Mouse (Mus musculus) neural tube, embryonic 12.5 days (tissue): Measurements from ENCODE around the gene Bnipl. TPM values are rescaled to one million over a fixed set of nuclear protein-coding genes. Genes with fewer than 3 reads are reported as not detected.
"Not testable (repeated sequence)": the region's sequence is repeated elsewhere in the genome, so short reads cannot be mapped to it uniquely, and the experiment has no call there.

Source experiments
- ATAC-seq: fragments of 200-750 bp; cut with Nextera tagmentation; 2 replicates; pipeline ENCODE4 v1.8.0; 2017; ENCODE audit warnings: low read depth, mild to moderate bottlenecking, moderate TSS enrichment, moderate library complexity; ENCODE audit not compliant: low FRiP score
- H3K27ac ChIP-seq: fragments of 300-500 bp; sonication (generic); 2 replicates; pipeline ENCODE4 v1.5.1; 2016
- H3K27me3 ChIP-seq: fragments of 300-500 bp; sonication (generic); replicated peaks from 2 replicates; pipeline ENCODE4 v1.6.1; 2016; ENCODE audit warnings: mild to moderate bottlenecking
- H3K36me3 ChIP-seq: fragments of 300-500 bp; sonication (generic); 2 replicates; pipeline ENCODE4 v1.6.1; 2016; ENCODE audit warnings: mild to moderate bottlenecking
- H3K4me1 ChIP-seq: fragments of 300-500 bp; sonication (generic); 2 replicates; pipeline ENCODE4 v1.6.1; 2016
- H3K4me2 ChIP-seq: fragments of 300-500 bp; sonication (generic); replicated peaks from 2 replicates; pipeline ENCODE4 v1.6.1; 2016; ENCODE audit warnings: mild to moderate bottlenecking
- H3K4me3 ChIP-seq: fragments of 300-500 bp; sonication (generic); 2 replicates; pipeline ENCODE4 v1.5.1; 2016
- H3K9ac ChIP-seq: fragments of 300-500 bp; sonication (generic); 2 replicates; pipeline ENCODE4 v1.6.1; 2016; ENCODE audit warnings: mild to moderate bottlenecking
- H3K9me3 ChIP-seq: fragments of 300-500 bp; sonication (generic); 2 replicates; pipeline ENCODE4 v1.6.1; 2016; ENCODE audit warnings: mild to moderate bottlenecking
- WGBS: fragments of 180-500 bp; shearing (Covaris S2); methylation state at CpG from one replicate; pipeline ENCODE4 v1.1.7; 2016; 5-methylcytosine and 5-hydroxymethylcytosine counted together
- polyA plus RNA-seq: library from polyadenylated mRNA; unstranded; fragments of >200 nt; fragmentation: Nextera tagmentation; extraction: Ambion mirVana; gene quantifications from 2 replicates; pipeline ENCODE4 v1.2.1, GENCODE M21; 2016

Bnipl gene
- polyA plus RNA-seq, 1 experiment from 2014 or later: 0.28 TPM

DNA sequence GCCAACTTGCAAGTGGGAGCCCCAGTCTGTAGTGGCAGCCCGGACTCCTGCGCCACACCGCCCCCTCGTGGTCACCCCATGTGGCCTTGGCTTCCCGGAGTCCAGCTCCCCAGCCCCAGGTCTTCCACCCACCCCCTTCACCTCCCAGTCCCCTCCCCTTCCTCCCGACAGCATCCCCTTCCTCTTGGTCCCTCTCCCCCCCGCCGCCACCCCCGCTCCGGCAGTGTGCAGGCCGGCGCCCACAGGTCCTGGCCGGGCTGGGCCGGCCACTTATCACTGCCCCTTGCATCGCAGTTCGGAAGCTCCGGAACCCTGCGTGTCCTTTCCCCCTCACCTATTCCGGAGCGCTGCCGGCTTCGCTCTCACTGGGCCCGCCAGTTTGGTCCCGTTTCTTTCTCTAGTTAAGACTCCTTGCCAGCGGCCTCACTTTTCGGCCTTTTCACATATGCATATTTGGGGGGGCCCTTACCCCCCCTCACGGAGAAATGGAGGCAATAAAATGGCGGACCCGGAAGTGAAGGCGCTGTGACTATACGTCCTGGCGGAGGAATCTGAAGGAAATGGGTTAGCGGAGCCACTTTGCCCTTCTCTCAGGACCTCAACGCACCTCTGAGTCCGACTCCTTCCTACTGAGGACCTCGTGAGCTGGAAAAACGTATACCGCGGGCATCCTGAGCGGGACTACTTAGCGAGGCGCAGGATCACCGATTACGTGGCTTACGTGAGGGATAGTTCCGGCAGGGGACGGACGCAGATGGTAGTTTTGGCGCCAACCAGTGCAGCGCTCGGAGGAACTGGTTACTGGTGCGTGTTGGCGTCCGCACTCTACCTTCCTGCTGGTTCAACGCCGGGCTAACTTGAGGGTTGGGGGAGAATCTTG is 33.5 kb downstream of the Bnipl start, which contains the start of gene Gabpb2:
Gene Gabpb2 (minus strand): TSS at position 662 of the 880 bp plus-strand sequence.
- 1% methylated on average over 56 of the region's 56 CpGs for WGBS
- peak within 1 kb of the TSS; percentile 66 for H3K4me2 ChIP-seq

DNA sequence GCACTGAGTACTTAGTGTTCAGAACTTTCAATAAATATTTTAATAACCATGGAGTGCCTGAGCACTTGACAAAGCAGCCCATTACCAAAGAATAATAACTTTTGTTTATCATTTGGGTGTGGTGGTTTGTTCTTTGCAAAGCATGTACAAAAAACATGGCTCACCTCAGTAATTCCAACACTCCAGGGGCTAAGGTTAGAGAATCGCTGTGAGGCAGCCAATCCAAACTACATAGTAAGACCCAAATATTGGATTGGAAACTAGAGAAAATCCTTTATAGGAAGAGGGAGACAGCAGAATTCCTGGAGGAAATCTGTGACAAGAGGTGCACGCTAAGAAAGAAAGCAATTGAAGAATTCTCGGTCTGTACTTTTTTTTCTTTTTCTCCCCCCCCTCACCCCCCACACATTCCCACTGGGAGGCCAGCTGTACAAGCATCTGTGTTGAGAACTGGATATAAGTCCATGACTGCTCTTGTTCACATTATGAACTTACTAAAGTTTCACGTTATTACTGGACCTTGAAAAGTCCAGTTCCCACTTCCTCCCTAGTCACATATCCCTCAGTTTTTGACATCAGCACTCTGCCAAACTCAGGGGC is 34.2 kb downstream of the Bnipl start:
- no peak for ATAC-seq
- Histone ChIP-seq H3K9me3 (no peaks in the 10 kb centered on the region), H3K4me2 (peak overlapping the region; percentile 66), H3K4me3 (peak overlapping the region; percentile 69), H3K27me3 (no peaks in the 10 kb centered on the region), H3K27ac (peak overlapping the region; percentile 81), H3K9ac (peak overlapping the region; percentile 86), H3K4me1 (peaks cover 11% of the 10 kb centered on the region; the same call in 1 of the 2 replicates), H3K36me3 (peaks cover 44% of the 10 kb centered on the region)
- 24% methylated on average over 4 of the region's 4 CpGs for WGBS

More for the DNA sequence above, 33.5 kb downstream of the Bnipl start, which contains the start of gene Gabpb2:
- peak; percentile 92 for ATAC-seq
- Histone ChIP-seq H3K9me3 (no peaks in the 10 kb centered on the region), H3K27ac (peak within 1 kb of the TSS; percentile 81), H3K4me3 (peak within 1 kb of the TSS; percentile 69), H3K36me3 (peaks cover 49% of the 10 kb centered on the region), H3K27me3 (no peaks in the 10 kb centered on the region), H3K9ac (peak within 1 kb of the TSS; percentile 86), H3K4me1 (peaks cover 11% of the 10 kb centered on the region; the same call in 1 of the 2 replicates)

DNA sequence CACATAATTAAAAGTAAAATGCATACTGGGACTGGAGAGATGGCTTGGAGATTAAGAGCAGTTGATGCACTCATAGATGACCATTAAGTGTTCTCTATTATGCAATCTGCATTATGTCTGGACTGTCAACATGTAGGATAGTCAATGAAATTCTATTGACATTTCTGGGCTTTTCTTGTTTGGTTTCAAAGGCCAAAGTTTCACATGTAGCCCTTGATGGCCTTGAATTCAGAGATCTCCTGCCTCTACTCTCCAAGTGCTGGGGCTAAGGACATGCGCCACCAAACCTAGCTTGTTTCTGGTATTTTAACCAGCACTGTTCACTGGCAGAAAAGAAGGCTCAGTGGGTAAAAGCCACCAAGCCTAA is 37.4 kb downstream of the Bnipl start:
- Histone ChIP-seq H3K4me1 (peaks cover 10% of the 10 kb centered on the region; the same call in 1 of the 2 replicates), H3K9ac (no peak overlapping the region), H3K36me3 (peaks cover 20% of the 10 kb centered on the region), H3K4me2 (no peak overlapping the region), H3K4me3 (no peak overlapping the region), H3K27ac (no peak overlapping the region), H3K9me3 (no peaks in the 10 kb centered on the region), H3K27me3 (no peaks in the 10 kb centered on the region)
- ATAC-seq: no peak
- WGBS: 100% methylated on average over 1 of the region's 1 CpGs

DNA sequence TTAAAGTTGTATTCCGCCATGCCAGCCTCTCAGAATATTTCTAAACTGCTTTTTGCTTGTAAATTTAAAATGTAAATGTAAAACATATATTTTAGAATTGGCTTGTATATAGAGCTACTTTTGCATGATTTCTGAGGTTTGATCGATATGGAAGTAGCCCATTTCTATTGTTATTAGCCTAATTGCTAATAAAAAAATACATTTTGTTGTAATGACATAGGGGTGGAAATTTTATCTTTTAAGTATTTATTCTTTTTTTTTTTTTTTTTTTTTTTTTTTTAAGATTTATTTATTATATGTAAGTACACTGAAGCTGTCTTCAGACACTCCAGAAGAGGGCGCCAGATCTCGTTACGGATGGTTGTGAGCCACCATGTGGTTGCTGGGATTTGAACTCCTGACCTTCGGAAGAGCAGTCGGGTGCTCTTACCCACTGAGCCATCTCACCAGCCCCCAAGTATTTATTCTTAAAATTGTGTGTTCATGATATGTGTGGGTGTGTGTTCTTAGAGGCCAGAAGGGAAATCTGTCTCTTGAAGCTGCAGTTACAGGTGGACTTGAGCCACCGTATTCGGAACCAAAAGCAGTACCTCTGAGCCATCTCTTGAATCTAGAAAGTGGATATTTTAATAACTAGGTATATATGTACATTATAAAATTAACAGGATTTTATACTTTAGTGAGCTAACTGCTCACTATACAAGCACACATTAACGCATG is 37.9 kb downstream of the Bnipl start:
- 95% methylated on average over 8 of the region's 10 CpGs for WGBS
- ATAC-seq, H3K27ac ChIP-seq, H3K4me1 ChIP-seq, H3K9ac ChIP-seq, H3K27me3 ChIP-seq, H3K4me3 ChIP-seq, H3K4me2 ChIP-seq, H3K9me3 ChIP-seq: not testable (repeated sequence)
- H3K36me3 ChIP-seq: peaks cover 19% of the 10 kb centered on the region

DNA sequence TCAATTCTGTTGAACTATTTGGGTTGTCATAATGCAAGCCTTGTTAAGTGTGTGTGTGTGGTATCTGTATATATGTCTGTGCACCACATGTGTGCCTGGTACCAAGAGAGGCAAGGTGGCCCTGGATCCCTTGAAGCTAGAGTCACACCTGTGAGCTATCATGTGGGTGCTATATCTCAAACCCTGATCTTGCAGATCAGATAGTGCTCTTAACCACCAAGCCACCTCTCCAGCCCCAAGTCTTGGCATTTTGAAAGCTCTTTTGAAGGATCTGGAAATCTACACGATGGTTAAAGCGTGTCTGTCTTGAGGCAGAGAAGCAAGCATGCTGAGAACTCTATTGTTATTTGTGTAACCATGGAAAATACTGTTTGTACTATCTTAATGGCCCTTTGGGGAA is 40.4 kb downstream of the Bnipl start:
- WGBS: 68% methylated on average over 2 of the region's 2 CpGs
- H3K36me3 ChIP-seq: peaks cover 31% of the 10 kb centered on the region
- H3K4me1 ChIP-seq: no peaks in the 10 kb centered on the region
- H3K27ac ChIP-seq: no peak overlapping the region
- H3K27me3 ChIP-seq: no peaks in the 10 kb centered on the region
- H3K4me2 ChIP-seq: no peak overlapping the region
- H3K9ac ChIP-seq: no peak overlapping the region
- no peak for ATAC-seq
- H3K4me3 ChIP-seq: no peak overlapping the region
- H3K9me3 ChIP-seq: no peaks in the 10 kb centered on the region

DNA sequence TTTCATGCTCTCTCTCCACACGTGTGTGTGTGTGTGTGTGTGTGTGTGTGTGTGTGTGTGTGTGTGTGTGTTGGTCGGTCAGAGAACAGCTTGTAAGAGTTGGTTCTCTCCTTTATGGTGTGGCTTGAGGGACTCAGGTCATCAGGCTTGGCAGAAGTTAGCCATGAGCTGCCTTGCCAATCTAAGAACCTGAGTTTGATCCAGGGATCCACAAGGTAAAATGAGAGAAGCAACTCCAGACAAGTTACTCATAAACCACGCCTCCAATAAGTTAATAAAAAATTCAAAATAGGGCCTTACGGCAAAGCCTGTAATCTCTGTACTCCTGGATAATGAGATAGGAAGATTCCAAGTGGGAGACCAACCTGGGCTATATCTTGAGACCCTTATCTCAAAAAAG is 42.7 kb downstream of the Bnipl start:
- Histone ChIP-seq H3K4me2 (no peak overlapping the region), H3K9ac (no peak overlapping the region), H3K27ac (no peak overlapping the region), H3K9me3 (no peaks in the 10 kb centered on the region), H3K4me1 (no peaks in the 10 kb centered on the region), H3K27me3 (no peaks in the 10 kb centered on the region), H3K4me3 (no peak overlapping the region), H3K36me3 (peaks cover 41% of the 10 kb centered on the region)
- 87% methylated on average over 4 of the region's 4 CpGs for WGBS
- no peak for ATAC-seq

DNA sequence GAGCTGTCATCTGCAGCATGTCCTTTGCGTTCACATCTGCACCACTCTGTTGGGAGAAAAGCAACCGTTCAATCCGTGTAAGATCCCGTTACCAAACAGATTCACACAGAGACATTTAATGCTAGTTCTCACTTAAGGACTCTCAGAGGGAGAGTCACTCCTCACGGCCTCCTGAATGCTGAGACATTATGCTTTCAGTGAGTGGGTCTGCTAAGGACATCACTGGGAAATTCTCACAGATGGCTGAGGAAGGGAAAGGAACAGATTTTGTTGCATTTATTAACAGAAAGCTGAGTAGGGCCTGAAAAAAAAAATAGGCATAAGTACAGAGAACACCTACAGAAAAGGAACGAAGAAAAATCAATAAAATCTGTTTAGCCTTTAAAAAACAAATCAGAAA is 47.1 kb downstream of the Bnipl start:
- H3K27ac ChIP-seq: no peak overlapping the region
- no peaks in the 10 kb centered on the region for H3K9me3 ChIP-seq
- H3K4me1 ChIP-seq: no peaks in the 10 kb centered on the region
- peaks cover 69% of the 10 kb centered on the region for H3K36me3 ChIP-seq
- H3K27me3 ChIP-seq: no peaks in the 10 kb centered on the region
- 94% methylated on average over 6 of the region's 6 CpGs for WGBS
- no peak overlapping the region for H3K9ac ChIP-seq
- no peak for ATAC-seq
- no peak overlapping the region for H3K4me3 ChIP-seq
- H3K4me2 ChIP-seq: no peak overlapping the region

DNA sequence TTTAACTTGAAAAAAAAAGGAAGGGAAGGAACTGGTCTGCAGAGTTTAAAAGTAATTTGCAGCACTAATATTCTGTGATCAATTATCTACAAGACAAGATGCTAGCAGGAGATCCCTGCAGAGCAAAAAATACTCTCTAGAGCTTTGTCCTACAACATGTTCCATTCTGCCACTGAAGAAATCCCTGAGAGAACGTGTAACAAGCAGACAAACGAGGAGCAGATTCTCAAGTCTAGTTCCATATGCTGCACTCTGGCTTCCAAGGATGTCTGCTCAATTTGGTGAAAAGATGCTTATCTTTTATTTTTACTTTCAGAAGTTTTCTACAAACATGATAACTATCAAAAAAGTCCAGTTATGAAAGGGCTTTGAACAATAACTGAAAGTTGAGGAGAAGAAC is 50.4 kb downstream of the Bnipl start:
- WGBS: 80% methylated on average over 2 of the region's 2 CpGs
- Histone ChIP-seq H3K36me3 (peaks cover 73% of the 10 kb centered on the region), H3K4me2 (no peak overlapping the region), H3K9ac (no peak overlapping the region), H3K4me3 (no peak overlapping the region), H3K9me3 (no peaks in the 10 kb centered on the region), H3K4me1 (no peaks in the 10 kb centered on the region), H3K27ac (no peak overlapping the region), H3K27me3 (no peaks in the 10 kb centered on the region)
- no peak for ATAC-seq

DNA sequence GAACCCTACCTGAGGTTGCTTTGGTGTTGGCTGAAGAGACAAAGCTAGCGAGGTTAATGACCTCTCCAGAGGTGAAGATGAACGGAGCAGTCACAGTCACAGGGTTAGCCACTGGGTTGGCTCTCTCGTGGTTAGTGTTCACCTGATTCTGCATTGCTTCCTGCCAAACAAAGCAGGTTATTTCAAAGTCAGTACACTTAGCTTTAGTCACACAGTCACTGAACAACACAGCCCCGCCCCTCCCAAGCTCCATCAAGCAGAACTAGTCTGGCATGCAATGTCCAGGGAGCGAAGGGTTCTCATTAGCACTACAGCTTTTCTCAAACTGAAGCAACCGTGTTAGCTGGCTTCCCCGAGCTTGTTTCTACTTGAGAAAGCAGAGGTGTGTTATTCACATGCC is 50.9 kb downstream of the Bnipl start:
- no peak overlapping the region for H3K9ac ChIP-seq
- no peaks in the 10 kb centered on the region for H3K4me1 ChIP-seq
- ATAC-seq: no peak
- H3K4me3 ChIP-seq: no peak overlapping the region
- peaks cover 72% of the 10 kb centered on the region for H3K36me3 ChIP-seq
- H3K27me3 ChIP-seq: no peaks in the 10 kb centered on the region
- H3K4me2 ChIP-seq: no peak overlapping the region
- H3K9me3 ChIP-seq: no peaks in the 10 kb centered on the region
- H3K27ac ChIP-seq: no peak overlapping the region
- 91% methylated on average over 7 of the region's 7 CpGs for WGBS

DNA sequence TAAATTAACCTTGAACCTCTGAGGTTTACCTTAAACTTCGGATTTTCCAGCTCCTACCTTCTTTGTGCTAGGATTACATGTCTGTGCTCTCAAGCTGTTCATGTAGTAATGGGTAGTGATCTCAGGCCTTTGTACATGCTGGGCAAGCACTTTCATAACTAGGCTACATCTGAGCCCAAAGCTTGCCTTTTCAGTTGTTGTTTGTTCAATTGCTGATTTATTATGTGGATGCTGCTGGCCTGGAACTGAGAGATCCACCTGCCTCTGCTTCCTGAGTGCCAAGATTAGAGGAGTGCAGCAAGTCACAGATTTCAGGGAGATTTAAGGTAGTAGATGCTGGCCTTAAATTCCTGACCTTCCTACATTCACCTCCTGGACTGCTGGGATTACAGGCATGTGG is 51.9 kb downstream of the Bnipl start:
- ATAC-seq: no peak
- WGBS: 83% methylated on average over 1 of the region's 1 CpGs
- Histone ChIP-seq H3K4me2 (no peak overlapping the region), H3K27ac (no peak overlapping the region), H3K4me3 (no peak overlapping the region), H3K9me3 (no peaks in the 10 kb centered on the region), H3K9ac (no peak overlapping the region), H3K4me1 (no peaks in the 10 kb centered on the region), H3K36me3 (peaks cover 73% of the 10 kb centered on the region), H3K27me3 (no peaks in the 10 kb centered on the region)

DNA sequence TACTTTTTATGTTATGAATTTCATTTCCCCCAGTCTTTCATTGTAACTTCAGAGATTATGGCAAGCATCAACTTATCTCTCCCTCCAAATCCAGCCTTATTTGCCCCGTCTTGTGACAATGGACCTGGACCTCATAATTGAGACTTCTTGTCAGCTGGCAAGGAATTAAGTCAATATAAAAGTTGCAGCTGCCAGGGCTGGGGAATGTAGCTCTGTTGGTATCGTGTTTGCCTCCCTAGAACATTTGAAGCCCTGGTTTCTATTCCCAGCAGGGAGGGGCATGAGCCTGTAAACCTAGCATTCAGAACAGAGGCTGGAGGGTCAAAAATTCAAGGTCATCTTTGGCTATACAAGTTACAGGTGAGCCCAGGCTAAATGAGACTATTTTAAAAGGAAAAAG is 55.2 kb downstream of the Bnipl start:
- Histone ChIP-seq H3K4me3 (no peak overlapping the region), H3K36me3 (peaks cover 61% of the 10 kb centered on the region), H3K9ac (no peak overlapping the region), H3K4me2 (no peak overlapping the region), H3K9me3 (no peaks in the 10 kb centered on the region), H3K27ac (no peak overlapping the region), H3K4me1 (no peaks in the 10 kb centered on the region), H3K27me3 (no peaks in the 10 kb centered on the region)
- no peak for ATAC-seq
- 89% methylated on average over 2 of the region's 2 CpGs for WGBS

DNA sequence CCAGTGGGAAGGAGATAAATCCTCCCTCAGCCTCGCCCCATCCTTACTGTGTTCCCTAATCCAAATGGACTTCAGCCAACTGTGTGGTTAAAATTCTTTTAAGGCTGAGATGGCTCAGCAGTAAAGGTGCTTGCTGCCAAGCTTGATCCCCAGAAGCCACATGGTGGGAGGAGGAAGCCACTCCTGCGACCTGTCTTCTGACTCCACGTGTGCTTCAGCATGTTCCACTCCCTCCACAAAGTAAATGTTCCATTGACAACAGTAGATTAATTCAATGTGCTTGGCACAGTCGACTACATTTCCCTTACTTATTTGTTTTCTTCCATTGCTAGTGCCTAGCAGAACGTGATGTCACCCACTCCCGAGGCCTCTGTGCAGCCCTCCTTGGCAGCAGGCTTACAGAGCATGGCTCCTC is 56.3 kb downstream of the Bnipl start:
- H3K4me1 ChIP-seq: no peaks in the 10 kb centered on the region
- ATAC-seq: no peak
- H3K36me3 ChIP-seq: peaks cover 60% of the 10 kb centered on the region
- no peak overlapping the region for H3K27ac ChIP-seq
- H3K9ac ChIP-seq: no peak overlapping the region
- H3K27me3 ChIP-seq: no peaks in the 10 kb centered on the region
- no peak overlapping the region for H3K4me3 ChIP-seq
- no peak overlapping the region for H3K4me2 ChIP-seq
- 87% methylated on average over 6 of the region's 6 CpGs for WGBS
- H3K9me3 ChIP-seq: no peaks in the 10 kb centered on the region
